Mouse (Mus musculus) small intestine, adult 2 months (tissue): ENCODE data around the gene Oprm1.

Experiments
- CTCF ChIP-seq: fragments of 200-500 bp; IDR thresholded peaks from 2 replicates; pipeline ENCODE4 v1.5.1; 2012; ENCODE audit warnings: low read depth, mild to moderate bottlenecking, control low read depth, inconsistent platforms, low read length, moderate library complexity, mixed read lengths; ENCODE audit not compliant: insufficient replicate concordance, insufficient read length; ENCODE audit errors: extremely low read depth
- POLR2A ChIP-seq: fragments of 200-500 bp; IDR thresholded peaks from 2 replicates; pipeline ENCODE4 v1.6.1; 2012; ENCODE audit warnings: low read depth, mild to moderate bottlenecking, control low read depth, inconsistent platforms, low read length, moderate library complexity

GRCm38 (mm10) chr10:7074231-7074630 lies 315.9 kb downstream of the Oprm1 start:
- TF ChIP-seq CTCF (no peak), POLR2A (no peak)
